Mouse (Mus musculus) Patski (cell line): Measurements from ENCODE around the gene Tfap2c. TPM values are rescaled to one million over a fixed set of nuclear protein-coding genes. Genes with fewer than 3 reads are reported as not detected.

Source experiments
- ATAC-seq: fragments of 100-300 bp; one replicate; pipeline ENCODE4 v1.8.0; 2021
- CTCF ChIA-PET: fragments of 350-600 bp; sonication (Branson Sonifier 250); formaldehyde crosslinking; loops from one replicate; lab custom pipeline; 2022; ENCODE audit warnings: inconsistent platforms; lab: Charles Lee
- POLR2A ChIA-PET: fragments of 350-600 bp; sonication (Branson Sonifier 250); formaldehyde crosslinking; loops from one replicate; lab custom pipeline; 2022; ENCODE audit warnings: antibody characterized with exemption, inconsistent platforms; lab: Charles Lee
- DNase-seq: peaks from one replicate; pipeline ENCODE4 v3.0.0-alpha.2; 2011; ENCODE audit warnings: low read depth, low spot score
- H3K27me3 ChIP-seq: fragments of 371-371 bp; one replicate; pipeline ENCODE4 v1.5.1; 2021
- CTCF ChIP-seq: fragments of 100-300 bp; IDR thresholded peaks from one replicate; pipeline ENCODE4 v1.5.1; 2021
- in situ Hi-C: fragments of 300-500 bp; cut with MboI; formaldehyde crosslinking; loops from 3 replicates; pipeline ENCODE4 v1.11.1; 2018; ENCODE audit warnings: low pct_unique_long_range_greater_than_20kb, mixed read lengths
- polyA plus RNA-seq: library from polyadenylated mRNA; unstranded; gene quantifications from one replicate; pipeline ENCODE4 v1.2.3, GENCODE M21; 2021

Gene Tfap2c
- polyA plus RNA-seq, 1 experiment from 2014 or later = 0.03 TPM

GRCm38 (mm10) chr2:172551081-172551720, 1.8 kb downstream of the Tfap2c start:
- DNase-seq = no peak

GRCm38 (mm10) chr2:172551872-172552271, 2.5 kb downstream of the Tfap2c start:
- in situ Hi-C loops = loop anchor here (10.0 kb wide), 1 partner anchor 203 kb away; no protein-coding TSS in a partner anchor
- POLR2A ChIA-PET = interaction anchor here (0.6 kb wide), 1 partner anchor 209 kb away, joined by 4 read pairs; no protein-coding TSS in a partner anchor
- peaks cover 57% of the 10 kb centered on the region for H3K27me3 ChIP-seq
- DNase-seq = no peak
- no peak for TF ChIP-seq CTCF
- ATAC-seq = no peak
- CTCF ChIA-PET = no interaction called here

More at GRCm38 (mm10) chr2:172551081-172551720, 1.8 kb downstream of the Tfap2c start:
- ATAC-seq = no peak
- in situ Hi-C loops = loop anchor here (10.0 kb wide), 1 partner anchor 204 kb away; no protein-coding TSS in a partner anchor
- TF ChIP-seq CTCF = no peak
- ChIA-PET CTCF (no interaction called here), POLR2A (no interaction called here)
- H3K27me3 ChIP-seq = peaks cover 60% of the 10 kb centered on the region

GRCm38 (mm10) chr2:172552666-172553065, 3.3 kb downstream of the Tfap2c start:
- POLR2A ChIA-PET = no interaction called here
- no peak for ATAC-seq
- TF ChIP-seq CTCF = no peak
- CTCF ChIA-PET = no interaction called here
- peaks cover 49% of the 10 kb centered on the region for H3K27me3 ChIP-seq
- DNase-seq = no peak
- in situ Hi-C loops = loop anchor here (10.0 kb wide), 1 partner anchor 202 kb away; no protein-coding TSS in a partner anchor

GRCm38 (mm10) chr2:172554211-172554610, 4.8 kb downstream of the Tfap2c start:
- TF ChIP-seq CTCF = no peak
- ATAC-seq (no peak), DNase-seq (no peak)
- H3K27me3 ChIP-seq = peaks cover 40% of the 10 kb centered on the region
- CTCF ChIA-PET = interaction anchor here (1.1 to 1.3 kb wide), 2 partner anchors 9 to 220 kb away, joined by 3 read pairs; no protein-coding TSS in a partner anchor
- in situ Hi-C loops = loop anchor here (10.0 kb wide), 1 partner anchor 201 kb away; no protein-coding TSS in a partner anchor
- POLR2A ChIA-PET = no interaction called here

GRCm38 (mm10) chr2:172558674-172559468, 9.5 kb downstream of the Tfap2c start:
- ATAC-seq = no peak
- no peak for TF ChIP-seq CTCF
- no peak for DNase-seq
- in situ Hi-C loops = loop anchor here (10.0 kb wide), 1 partner anchor 196 kb away; no protein-coding TSS in a partner anchor
- ChIA-PET POLR2A (interaction anchor here (0.6 to 0.7 kb wide), 2 partner anchors 134 to 946 kb away, joined by 4 to 6 read pairs; no protein-coding TSS in a partner anchor), CTCF (no interaction called here)
- H3K27me3 ChIP-seq = peaks cover 21% of the 10 kb centered on the region

GRCm38 (mm10) chr2:172561016-172561415, 11.6 kb downstream of the Tfap2c start:
- CTCF ChIA-PET = no interaction called here
- H3K27me3 ChIP-seq = peaks cover 21% of the 10 kb centered on the region
- no peak for TF ChIP-seq CTCF
- in situ Hi-C loops = no loop called here
- no peak for ATAC-seq
- POLR2A ChIA-PET = no interaction called here
- DNase-seq = no peak

- DNase-seq (no peak), ATAC-seq (no peak)
- ChIA-PET POLR2A (no interaction called here), CTCF (no interaction called here)
- in situ Hi-C loops = no loop called here
- peaks cover 4% of the 10 kb centered on the region for H3K27me3 ChIP-seq
- TF ChIP-seq CTCF = no peak
These were observed 18.4 kb downstream of the Tfap2c start for GRCm38 (mm10) chr2:172567835-172568234.

GRCm38 (mm10) chr2:172568466-172568865, 19.1 kb downstream of the Tfap2c start:
- CTCF ChIA-PET = no interaction called here
- no peak for ATAC-seq

GRCm38 (mm10) chr2:172577196-172577766, 27.9 kb downstream of the Tfap2c start:
- no peak for ATAC-seq
- no peak for TF ChIP-seq CTCF
- CTCF ChIA-PET = no interaction called here
- POLR2A ChIA-PET = no interaction called here
- in situ Hi-C loops = no loop called here
- DNase-seq = no peak
- peaks cover 21% of the 10 kb centered on the region for H3K27me3 ChIP-seq

More at GRCm38 (mm10) chr2:172568466-172568865, 19.1 kb downstream of the Tfap2c start:
- in situ Hi-C loops = no loop called here
- DNase-seq = no peak
- peaks cover 4% of the 10 kb centered on the region for H3K27me3 ChIP-seq
- POLR2A ChIA-PET = no interaction called here
- no peak for TF ChIP-seq CTCF

GRCm38 (mm10) chr2:172579221-172579620, 29.8 kb downstream of the Tfap2c start:
- CTCF ChIA-PET = interaction anchor here (0.7 kb wide), 1 partner anchor 10 kb away, joined by 3 read pairs; no protein-coding TSS in a partner anchor
- in situ Hi-C loops = no loop called here
- H3K27me3 ChIP-seq = peaks cover 25% of the 10 kb centered on the region
- no peak for DNase-seq
- ATAC-seq = no peak
- TF ChIP-seq CTCF = no peak
- POLR2A ChIA-PET = no interaction called here
